Mouse (Mus musculus) monocyte, adult 59 days (primary cell): ENCODE data around the gene Atp2b4. TPM values are rescaled to one million over a fixed set of nuclear protein-coding genes. Genes with fewer than 3 reads are reported as not detected.

Experiments
- total RNA-seq, 2 experiments: library from RNA; stranded (reverse); gene quantifications; one replicate each; pipeline ENCODE4 v1.2.4; 2023

The Atp2b4 gene
- total RNA-seq, result 10 to 100 TPM; 39.4 to 46.9 TPM

GRCm38 (mm10) chr1:133800948-133801393 is at the start of gene Atp2b4:
Gene Atp2b4 (minus strand): TSS chr1:133801041.

DNA sequence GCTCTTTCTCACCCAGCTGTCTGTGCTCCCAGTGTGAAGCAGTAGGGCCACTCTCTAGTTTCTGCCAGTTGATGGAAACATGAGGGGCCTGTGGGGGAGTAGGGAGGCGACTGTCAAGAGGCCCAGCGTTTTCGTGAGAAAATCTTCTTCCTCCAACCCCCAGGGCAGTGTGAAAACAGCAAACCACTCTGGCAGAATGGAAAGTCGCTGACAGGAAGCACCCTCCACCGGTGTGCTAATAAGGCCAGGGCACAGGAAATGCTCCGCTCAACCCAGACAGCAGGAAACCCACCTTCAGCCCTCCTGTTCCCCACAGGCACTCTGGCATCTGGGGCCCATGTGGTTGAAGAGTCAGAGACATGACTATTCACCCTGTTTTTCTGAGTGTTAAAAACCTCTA is 110.9 kb downstream of the Atp2b4 start, which contains the start of gene Lax1:
Gene Lax1, minus strand, starts transcription at position 212 of the 400 bp plus-strand sequence.

GRCm38 (mm10) chr1:133661203-133661933 is 139.5 kb downstream of the Atp2b4 start, which contains the start of gene Gm38394:
Gene Gm38394 (minus strand): TSS chr1:133661318.

GRCm38 (mm10) chr1:133660466-133661202 is 140.2 kb downstream of the Atp2b4 start, which contains the start of gene Zbed6:
Gene Zbed6 (minus strand): TSS chr1:133660885.

Other genes with a start within 250 kb of the Atp2b4 start
- gene Snrpe, start 190.8 kb downstream of the Atp2b4 start, total RNA-seq, result 100 to 1,000 TPM; 104 to 111 TPM
- gene Zbed6, start 140.2 kb downstream of the Atp2b4 start, total RNA-seq, result 10 to 100 TPM; 16.5 to 19.5 TPM
- gene Gm38394, start 139.7 kb downstream of the Atp2b4 start, total RNA-seq, result 10 to 100 TPM; 32.6 to 36.3 TPM
- under 1 TPM; 0.82 to 0.89 TPM for gene Lax1, start 110.9 kb downstream of the Atp2b4 start, total RNA-seq
- gene Optc, start 107.0 kb upstream of the Atp2b4 start, total RNA-seq, result not detected
- 1 to 10 TPM in 1 of 2 experiments, under 1 TPM in 1; 0.15 to 1.2 TPM for gene Prelp, start 120.4 kb upstream of the Atp2b4 start, total RNA-seq
- gene Fmod, start 236.2 kb upstream of the Atp2b4 start, total RNA-seq, result not detected